Mouse (Mus musculus) adrenal gland, postnatal 4 days (tissue): Measurements from ENCODE around the gene Ttbk1. TPM values are rescaled to one million over a fixed set of nuclear protein-coding genes. Genes with fewer than 3 reads are reported as not detected.

ENCODE experiments used
- DNase-seq, 2 experiments: peaks; one replicate each; pipeline ENCODE4 v3.0.0; 2021 to 2022; ENCODE audit warnings: low spot score in 2 of 2, mixed read lengths in 2 of 2
- total RNA-seq, 2 experiments: library from RNA; stranded (reverse); gene quantifications; 2 replicates each; pipeline ENCODE4 v1.2.3; 2021

The Ttbk1 gene
- total RNA-seq, 2 experiments from 2014 or later = 2.4 to 3.7 TPM

DNA sequence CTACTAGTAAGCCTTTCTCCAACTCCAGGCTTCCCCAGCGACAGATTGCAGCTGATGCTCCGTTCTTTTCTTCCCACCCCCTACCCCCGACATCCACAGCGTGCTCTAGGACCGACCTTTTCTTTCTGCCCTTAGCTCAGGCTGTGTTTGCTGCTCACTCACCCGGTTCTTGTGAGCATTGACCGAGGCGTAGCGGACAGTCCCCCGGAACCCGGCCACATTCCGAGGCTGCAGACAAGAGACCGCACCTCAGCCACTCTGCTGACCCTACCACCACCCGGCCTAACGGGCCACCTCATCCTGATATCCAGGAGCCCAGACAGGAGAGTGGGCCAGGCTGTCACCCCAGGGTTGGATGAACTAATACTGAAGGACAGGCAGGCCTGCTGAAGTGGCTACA, 10.2 kb downstream of the Ttbk1 start:
- no peak for DNase-seq

DNA sequence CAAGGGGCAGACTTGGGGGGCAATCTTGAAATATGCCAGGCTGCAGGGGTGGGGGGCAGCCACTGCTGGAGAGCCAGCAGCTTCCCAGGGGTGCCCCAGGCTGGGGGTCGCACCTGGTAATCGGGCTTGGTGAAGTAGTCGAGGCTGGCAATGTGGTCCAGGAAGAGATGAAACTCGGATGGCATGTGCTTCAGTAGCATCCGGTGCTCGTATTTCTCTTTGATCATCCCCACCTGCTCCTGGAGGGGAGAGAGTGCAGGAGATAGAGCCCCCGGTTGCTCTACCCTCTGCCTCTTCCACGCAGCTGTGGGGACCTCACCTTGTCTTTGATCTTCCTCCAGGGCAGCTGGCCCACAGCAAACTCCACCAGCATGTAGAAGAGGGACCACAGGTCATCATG, 10.9 kb downstream of the Ttbk1 start:
- no peak for DNase-seq

DNA sequence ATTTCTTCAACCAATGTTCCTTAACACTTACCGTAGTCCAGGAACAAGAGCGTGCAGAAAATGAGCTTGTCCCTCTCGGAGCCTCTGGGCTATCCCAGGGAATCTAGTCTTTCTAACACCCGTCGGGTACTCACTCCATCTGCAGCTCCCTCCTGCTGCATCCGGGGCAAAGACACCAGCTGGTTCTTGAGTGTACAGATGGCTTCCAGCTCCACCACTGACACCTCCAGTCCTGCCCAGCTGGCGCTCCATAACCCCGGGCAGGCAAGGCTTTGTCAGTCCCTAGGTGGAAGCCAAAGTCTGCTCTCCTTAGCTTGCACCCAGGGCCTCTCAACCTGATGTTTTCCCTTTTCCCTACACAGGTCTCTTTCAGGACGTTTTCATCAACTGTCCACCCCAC, 19.6 kb downstream of the Ttbk1 start:
- DNase-seq = no peak

DNA sequence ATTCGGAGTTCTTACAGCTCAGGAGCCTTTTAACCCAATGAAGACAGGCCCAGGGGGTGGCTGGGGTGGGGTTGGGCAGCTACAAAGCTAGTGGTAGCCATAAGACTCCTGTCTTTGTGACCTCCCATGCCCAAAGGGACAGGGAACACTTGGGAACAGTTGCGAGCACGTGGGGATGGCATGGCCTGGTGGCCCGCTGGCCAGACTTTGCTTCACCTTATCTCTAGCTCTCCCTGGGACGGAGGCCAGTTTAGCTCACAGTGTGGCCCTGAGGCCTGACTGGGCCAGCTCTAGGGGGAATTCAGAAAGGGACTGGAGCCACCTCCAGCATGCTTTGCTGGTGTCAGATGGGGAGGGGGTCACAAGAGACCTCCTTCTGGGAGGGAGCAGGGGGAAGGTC, 25.2 kb downstream of the Ttbk1 start:
- no peak for DNase-seq

DNA sequence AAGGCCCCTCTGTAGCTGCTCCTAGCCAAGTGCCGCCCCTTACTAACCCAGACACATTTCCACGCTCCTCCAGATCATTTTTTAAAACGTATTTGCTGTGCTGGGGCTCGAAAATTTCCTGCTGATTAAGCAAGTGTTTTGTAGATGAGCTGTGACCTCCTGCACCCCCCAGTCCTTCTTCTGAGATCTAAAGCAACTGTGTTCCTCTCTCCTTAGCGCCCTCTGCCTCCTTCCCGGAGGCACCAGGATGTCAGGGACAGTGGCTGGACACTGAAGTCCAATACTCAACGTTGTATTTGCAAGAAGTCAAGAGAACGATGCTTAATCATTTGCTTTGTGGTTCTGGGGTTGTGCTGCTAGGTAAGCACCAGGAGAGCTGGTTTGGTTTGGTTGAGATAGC, 26.1 kb downstream of the Ttbk1 start:
- DNase-seq = no peak

DNA sequence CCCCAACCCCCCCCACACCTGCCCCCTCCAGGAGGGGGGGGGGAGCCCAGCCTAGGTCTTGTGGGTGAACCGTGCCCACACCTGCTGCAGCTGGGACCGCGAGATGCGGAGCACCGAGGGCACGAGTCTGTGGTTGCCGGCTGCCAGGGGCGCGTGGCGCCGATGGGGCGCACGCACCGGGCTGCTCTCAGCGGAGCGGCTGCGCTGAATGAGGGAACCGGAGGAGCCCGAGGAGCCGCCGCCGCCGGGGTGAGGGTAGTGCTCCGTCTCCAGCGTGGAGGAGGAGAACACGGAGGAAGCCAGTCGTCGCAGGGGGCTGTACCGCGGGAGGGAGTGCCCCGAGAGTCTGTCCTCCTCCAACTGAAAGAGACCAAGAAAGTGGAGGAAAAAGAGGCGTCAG, 26.8 kb downstream of the Ttbk1 start:
- no peak for DNase-seq

DNA sequence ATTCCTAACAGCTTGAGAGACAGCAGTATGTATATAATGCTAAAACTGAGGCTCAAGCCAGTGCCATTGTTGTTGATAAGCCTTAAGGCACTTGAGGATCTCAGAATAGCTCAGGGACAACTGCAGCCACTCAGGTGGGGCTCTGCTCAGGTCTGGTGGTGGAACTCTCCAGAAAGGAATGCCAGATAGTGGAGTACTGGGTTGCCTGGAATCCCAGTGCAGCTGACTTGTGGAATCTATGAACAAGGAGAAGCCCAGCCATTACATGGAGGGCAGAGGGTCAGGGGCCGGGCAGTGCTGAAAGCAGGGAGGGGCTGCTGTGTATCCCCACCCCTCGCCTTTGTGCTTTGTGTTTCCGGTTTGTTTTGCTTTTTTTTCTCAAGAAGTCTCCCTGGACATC, 29.0 kb downstream of the Ttbk1 start:
- no peak for DNase-seq

DNA sequence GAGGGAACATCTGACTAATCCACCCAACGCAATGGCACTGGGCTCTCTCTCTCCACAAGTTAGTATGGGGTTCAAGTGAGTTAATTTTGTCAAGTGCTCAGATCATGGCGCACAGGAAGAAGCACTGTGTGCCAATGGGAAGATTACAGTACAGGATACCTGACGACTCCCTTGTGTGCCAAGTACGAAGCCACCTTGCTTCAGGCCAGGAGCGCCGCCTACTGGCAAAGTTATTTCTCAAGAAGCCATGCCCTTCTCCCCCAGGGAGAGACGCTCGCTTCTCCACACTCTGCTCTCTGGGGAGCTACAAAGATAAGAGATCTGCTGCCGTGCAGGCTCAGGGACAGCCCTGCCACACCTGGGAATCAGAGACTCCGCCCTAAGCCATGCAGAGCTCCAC, 29.7 kb downstream of the Ttbk1 start:
- no peak for DNase-seq

DNA sequence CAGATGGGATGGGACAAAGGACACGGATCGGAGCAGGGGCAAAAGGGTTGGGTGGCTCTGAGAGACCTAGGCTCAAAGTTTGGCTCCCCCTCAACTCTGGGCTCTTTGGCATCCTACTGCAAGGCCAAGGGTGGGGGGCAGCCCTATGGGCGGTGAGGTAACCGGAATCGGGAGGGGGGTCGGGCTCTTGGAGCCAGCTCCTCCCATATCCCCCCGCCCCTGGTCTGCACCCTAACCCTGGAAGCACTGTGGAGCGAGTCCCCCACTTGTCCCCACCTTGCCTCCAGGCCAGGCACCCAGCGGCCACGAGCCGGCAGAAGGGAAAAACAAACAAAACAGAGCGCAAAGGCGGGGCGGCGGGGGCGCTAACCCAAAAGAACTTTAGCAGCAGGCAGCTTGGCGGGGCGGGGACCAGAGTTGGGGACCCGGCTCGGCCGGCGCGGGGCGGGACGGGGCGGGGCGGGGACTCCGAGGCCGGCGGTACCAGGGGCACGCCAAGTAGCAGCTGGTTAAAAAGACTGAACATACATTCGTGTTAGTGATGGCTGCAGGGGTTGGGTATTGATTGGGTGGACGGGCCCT, 32.3 kb downstream of the Ttbk1 start:
- no peak for DNase-seq

DNA sequence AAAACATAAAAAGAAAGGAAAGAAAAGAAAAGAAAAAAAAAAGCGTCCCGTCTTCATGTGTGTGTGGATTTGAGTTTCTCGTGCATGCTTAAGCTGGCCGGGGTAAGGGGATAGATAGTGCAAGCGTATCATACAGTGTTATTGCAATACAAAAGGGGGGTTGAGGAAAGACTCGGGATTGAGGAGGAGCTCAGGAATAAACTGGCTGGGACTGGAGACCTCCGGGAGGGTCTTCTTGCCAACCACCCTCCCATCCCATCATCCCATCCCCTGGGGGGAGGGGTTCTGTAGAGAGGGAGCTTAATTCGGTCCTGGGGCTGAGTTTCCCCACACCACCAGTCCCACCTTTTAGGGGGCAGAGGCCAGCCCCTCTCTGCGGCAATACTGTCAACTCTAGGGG, 32.9 kb downstream of the Ttbk1 start:
- DNase-seq = no peak

DNA sequence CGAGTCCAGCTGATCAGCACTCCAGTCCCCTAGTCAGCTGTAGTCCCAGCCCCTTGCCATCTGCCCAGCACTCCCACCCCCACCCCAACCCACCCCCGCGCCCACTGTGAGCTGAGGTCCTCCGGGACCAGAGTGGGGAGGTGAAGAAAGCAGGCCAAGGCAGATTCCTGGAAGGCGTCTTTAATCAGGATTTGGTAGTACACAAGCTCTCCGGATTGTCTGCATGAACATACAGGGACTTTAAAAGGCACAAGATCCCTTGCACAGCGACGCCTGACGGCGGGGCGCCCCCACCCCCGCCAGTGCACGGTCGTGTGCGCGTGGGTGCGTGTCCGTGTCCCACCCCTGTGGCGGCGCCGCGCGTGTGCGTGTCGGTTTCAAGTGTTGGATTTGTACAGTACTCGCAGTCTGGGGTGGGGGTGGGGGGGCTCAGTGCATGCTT, 33.5 kb downstream of the Ttbk1 start:
- DNase-seq = no peak

DNA sequence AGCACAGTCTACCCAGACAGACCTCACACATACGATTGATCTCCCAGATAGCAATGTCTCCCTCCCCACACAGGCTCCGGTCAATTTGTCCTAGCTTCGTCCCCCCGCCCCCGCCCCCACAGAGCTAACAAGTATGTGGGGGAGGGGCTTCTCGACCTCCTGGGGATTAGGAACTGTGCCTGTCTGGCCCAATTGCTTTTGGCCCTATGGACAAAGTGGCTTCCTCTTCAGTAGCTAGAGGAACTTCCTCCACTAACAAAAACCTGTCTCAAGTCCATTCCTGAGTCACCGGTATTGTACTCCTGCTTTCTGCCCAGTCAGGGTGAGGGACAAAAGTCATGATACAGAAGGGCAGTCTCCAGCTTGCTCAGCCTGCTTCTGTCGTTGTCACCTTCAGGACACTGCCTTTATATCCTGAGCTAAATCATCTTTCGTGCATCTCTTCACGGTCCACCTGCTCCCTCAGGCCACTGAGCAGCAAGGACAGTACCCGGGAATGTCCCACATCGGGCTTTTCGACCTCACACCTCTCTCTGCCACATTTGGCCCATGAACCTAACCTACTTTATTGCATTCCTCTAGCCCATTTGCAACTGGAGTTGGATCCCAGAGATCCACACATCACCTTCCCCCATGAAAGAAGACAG, 34.0 kb downstream of the Ttbk1 start:
- DNase-seq = no peak

DNA sequence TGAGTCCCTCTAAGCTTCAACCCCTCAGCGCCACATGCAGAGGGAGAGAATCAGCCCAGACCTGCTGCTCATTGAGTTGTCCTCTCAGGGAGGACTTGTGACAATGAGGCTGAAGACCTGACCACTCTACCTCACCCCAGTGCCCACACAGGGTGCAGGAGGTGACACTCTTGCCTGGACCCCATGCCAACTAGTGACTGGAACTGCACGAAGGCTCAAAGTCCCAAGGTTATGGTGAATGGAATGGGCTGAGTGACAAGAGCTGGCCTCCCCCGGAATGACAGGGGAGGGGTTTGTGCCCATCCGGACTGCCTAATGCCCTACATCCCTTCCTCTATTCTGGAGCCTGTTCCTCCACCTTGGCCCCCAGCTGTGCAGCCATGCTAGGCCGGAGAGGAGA, 34.8 kb downstream of the Ttbk1 start:
- DNase-seq = no peak

DNA sequence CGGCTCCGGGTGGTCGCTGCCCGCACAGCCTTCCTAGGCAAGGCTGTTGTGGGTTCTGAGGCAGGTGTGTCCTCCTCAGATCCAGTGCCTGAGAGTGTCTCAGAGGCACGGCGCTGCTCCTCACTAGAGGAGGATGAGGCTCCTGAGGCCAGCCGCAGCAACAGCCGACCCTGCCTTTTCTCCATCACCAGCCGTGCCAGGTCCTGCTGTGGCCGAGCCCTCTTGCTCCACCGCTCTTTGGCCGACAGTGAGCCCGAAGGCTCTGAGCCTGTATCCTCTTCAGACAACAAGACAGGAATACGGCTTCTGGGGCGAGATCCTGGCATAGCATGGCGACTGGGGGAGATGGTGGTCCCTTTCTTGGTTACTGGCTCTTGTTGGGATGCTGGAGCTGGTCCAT, 41.2 kb downstream of the Ttbk1 start:
- no peak for DNase-seq

DNA sequence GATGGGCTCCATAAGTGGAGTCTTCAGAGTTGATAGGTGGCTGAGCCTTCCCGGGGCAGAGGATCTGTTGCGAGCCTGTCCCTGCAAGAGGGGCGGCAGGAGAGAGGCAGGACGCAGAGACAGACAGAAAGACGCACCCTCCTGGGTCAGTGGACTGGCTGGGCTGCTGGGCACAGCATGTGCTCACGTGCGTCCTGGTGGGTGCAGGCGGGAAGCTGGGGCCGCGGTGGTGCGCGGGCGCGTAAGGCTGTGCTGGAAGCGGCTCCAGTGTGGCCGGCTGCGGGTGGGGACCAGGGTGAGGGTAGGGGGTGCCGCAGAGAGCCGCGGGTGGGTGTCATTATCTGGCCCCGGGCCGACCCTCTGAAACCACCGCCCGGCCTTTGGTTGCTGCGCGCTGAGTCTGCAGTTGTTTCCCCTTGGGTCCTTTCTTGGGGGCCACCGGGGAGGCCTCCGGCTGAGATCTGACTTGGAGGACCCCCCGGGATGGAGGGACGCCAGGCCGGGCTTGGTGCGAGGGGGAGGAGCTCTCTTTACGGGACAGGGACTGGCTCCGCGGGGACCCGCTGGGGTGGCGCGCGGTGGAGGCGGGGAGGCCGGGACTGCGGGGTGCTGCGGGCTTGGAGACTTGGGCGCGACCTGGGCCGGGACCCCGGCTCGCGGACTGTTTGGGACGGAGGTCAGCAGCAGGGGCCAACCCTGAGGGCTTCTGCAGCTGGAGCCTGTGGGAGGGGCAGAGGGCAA, 42.5 kb downstream of the Ttbk1 start:
- DNase-seq = no peak

DNA sequence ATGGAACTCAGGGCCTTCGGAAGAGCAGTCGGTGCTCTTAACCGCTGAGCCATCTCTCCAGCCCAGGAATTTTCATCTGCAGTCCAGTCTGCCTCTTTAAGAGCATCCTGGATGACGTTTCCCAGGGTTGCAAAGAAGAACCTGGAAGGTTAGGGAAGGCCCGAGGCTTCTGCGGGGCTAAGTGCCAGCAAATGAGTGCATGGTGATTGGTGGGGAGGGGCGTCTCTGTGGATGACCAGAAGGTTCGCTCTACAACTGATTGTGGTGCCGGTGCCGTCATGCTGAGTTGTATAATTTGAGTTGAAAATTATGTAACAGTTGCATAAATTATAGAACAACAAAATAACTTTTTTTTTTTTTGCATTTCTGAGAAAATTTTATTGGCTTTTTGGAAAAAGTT, 48.3 kb downstream of the Ttbk1 start:
- no peak for DNase-seq

DNA sequence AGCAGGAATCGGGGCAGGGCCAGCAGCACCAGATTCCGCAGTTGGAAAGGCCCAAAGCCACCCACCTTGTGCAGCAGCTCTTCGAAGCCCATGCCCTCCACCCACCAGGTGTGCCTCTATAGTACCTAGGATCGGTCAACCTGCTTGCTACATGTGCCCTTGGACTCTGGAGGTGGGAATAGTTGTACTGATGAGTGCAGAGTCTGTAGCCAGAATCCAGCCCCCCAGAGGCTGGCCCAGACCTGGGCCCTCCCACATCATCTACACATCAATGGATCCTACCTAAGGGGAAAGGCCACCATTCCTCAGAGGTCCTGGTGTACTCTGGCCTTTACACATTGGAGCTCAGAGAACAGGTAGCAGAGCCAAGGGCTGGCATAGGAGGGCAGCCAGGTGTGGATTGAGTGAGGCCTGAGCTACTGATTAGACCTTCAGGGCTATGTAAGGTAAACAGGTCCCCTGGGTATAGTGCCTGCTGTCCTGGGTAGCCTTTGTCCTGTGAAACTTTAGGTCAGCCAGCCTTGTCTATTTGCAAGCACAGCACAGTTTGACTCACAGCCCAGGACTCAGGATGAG, 49.1 kb downstream of the Ttbk1 start, which contains the start of gene Slc22a7:
Slc22a7 (minus strand) TSS at position 160 of the 576 bp plus-strand sequence.
- no peak for DNase-seq

DNA sequence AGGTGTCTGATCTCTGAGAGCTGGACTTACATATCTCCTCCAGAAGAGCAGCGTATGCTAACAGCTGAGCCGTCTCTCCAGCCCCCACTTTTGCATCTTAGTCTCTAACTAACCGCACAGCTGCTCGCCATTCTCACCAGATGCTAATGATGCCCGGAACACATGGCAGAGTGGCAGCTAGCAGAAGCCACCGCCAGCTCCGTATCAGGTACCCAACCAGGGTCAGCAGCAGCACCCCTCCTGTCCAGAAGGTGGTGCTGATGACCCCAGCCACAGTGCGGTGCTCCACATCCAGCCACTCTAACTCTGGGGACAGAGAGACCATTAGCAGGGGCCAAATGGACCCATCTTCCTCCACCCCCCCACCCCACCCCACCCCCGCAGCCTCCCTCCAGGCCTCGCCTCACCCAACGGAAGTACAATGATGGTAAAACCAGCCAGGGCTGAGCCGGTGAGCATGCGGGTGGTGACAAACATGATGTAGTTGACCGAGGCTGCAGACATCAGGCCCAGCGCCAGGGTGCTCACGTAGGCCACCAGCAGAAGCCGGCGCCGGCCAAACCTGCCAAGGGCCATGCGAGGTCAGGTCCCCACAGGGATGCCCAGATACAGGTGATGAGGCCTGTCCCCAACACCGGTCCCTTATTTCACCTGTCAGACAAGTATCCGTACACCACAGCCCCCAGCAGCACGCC, 50.7 kb downstream of the Ttbk1 start:
- no peak for DNase-seq

DNA sequence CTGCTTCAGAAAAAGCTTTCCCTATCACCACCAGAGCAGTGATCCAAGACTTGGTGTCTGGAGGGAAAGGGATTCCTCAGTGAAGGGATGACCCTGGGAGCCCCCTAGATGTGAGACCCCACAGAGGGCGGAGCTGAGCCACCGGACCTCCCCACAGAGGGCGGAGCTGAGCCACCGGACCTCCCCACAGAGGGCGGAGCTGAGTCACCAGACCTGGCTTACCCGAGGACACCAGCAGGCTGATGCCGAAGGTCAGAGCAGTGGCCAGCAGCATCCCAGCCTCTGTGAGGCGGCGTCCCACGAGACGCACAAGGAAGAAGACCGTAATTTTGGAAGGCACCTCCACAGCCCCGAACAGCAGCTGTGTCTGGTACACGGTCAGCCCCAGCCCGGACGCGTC, 53.8 kb downstream of the Ttbk1 start:
- peak in 1 of 2 experiments; percentile 25 for DNase-seq

DNA sequence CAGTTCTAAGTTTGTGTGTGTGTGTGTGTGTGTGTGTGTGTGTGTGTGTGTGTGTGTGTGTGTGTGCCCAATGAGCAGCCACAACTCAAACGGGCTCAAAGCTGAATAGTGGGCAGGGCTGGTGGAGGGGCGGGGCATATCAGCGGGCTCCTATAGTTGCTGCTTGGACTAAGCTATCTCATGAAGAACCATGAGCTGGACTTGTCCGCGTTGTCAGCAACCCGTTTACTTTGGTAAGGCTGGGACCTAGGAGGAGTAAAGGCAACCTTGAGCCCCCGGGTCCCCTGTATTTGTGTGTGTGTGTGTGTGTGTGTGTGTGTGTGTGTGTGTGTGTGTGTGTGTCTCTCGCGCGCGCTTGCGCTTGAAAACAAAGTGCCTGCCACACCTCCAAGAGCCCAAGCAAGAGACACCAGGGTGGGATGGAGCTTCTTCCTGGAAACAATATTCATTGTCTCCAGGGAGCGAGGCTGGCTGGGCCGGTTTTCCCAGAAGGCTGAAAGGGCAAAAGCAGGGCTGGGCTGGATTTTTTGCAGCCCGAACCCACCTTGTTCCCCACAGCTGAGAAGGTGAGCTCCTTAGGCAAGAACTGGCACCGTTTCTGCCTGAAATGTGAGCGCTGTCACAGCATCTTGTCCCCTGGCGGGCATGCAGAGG, 58.6 kb downstream of the Ttbk1 start, which contains the start of gene Crip3:
Crip3 (plus strand) TSS at position 166 of the 654 bp plus-strand sequence.
- no peak for DNase-seq

DNA sequence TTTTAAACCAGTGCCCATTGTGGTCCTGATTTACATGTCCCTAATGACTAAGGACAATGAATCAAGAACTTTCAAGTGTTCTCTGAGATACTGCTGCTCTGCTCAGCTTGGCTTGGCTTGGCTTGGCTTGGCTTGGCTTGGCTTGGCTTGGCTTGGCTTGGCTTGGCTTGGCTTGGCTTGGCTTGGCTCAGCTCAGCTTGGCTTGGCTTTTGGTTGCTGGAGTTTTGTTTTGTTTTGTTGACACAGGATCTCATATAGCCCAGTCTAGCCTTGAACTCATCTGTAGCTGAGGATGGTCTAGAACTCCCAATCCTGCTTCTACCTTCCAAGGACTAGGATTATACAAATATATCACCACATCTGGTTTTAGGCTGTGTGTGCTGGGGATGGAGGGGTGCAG, 61.0 kb downstream of the Ttbk1 start:
- no peak for DNase-seq
